Mouse (Mus musculus) small intestine, adult 2 months (tissue): ENCODE measurements at regions not wholly inside any gene's neighbourhood (a gene's known extent, or its start where the extent isn't known, plus 50 kb on each side); places are given as distances from the start of the nearest gene placed in this dataset.

Experiments used
- H3K27ac ChIP-seq: fragments of 200-500 bp; 2 replicates; pipeline ENCODE4 v1.5.1; 2012; ENCODE audit warnings: low read depth, low read length, control low read depth, inconsistent platforms; ENCODE audit not compliant: insufficient read depth
- H3K27me3 ChIP-seq: fragments of 200-500 bp; 2 replicates; pipeline ENCODE4 v1.6.1; 2012; ENCODE audit warnings: mild to moderate bottlenecking, moderate library complexity, low read length, inconsistent platforms; ENCODE audit not compliant: control insufficient read depth, insufficient read depth
- H3K36me3 ChIP-seq: fragments of 200-500 bp; 2 replicates; pipeline ENCODE4 v1.6.1; 2012; ENCODE audit warnings: mild to moderate bottlenecking, low read length, control low read depth, inconsistent platforms; ENCODE audit not compliant: control insufficient read depth, insufficient read depth
- H3K4me1 ChIP-seq: fragments of 200-500 bp; 2 replicates; pipeline ENCODE4 v1.6.1; 2012; ENCODE audit warnings: low read length, inconsistent platforms, mixed read lengths; ENCODE audit not compliant: control insufficient read depth, insufficient read depth, insufficient read length
- H3K4me3 ChIP-seq: fragments of 200-500 bp; 2 replicates; pipeline ENCODE4 v1.5.1; 2012; ENCODE audit warnings: low read depth, mild to moderate bottlenecking, control low read depth, inconsistent platforms, low read length, moderate library complexity
- CTCF ChIP-seq: fragments of 200-500 bp; IDR thresholded peaks from 2 replicates; pipeline ENCODE4 v1.5.1; 2012; ENCODE audit warnings: low read depth, mild to moderate bottlenecking, control low read depth, inconsistent platforms, low read length, moderate library complexity, mixed read lengths; ENCODE audit not compliant: insufficient replicate concordance, insufficient read length; ENCODE audit errors: extremely low read depth
- POLR2A ChIP-seq: fragments of 200-500 bp; IDR thresholded peaks from 2 replicates; pipeline ENCODE4 v1.6.1; 2012; ENCODE audit warnings: low read depth, mild to moderate bottlenecking, control low read depth, inconsistent platforms, low read length, moderate library complexity
- WGBS: fragments of 180-500 bp; shearing (Covaris S2); methylation state at CpG from one replicate; pipeline ENCODE4 v1.1.7; 2018; 5-methylcytosine and 5-hydroxymethylcytosine counted together

DNA sequence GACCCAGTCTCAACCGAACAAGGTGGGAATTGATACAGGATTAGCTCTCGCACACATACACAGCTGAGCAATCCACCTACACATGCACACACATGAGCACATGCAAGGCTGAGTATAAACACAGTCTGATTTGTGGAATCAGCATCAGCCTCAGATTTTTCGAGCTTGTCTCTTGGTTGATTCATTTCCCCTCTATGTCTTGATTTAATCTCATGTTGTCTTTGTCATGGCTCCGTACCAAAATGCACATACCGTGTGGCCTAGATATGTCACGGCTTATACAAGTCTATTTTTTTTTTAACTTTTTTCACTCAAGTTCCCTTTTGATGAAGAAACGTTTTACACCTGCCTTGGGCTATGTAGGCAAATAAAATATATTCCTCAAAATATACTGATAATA lies 88.6 kb upstream of the Mycn start:
- TF ChIP-seq CTCF (no peak), POLR2A (no peak)
- H3K36me3 ChIP-seq, result no peaks in the 10 kb centered on the region
- no peaks in the 10 kb centered on the region for H3K4me1 ChIP-seq
- no peak overlapping the region for H3K27ac ChIP-seq
- H3K4me3 ChIP-seq, result no peak overlapping the region
- H3K27me3 ChIP-seq, result no peaks in the 10 kb centered on the region
- WGBS, result 83% methylated on average over 7 of the region's 7 CpGs

DNA sequence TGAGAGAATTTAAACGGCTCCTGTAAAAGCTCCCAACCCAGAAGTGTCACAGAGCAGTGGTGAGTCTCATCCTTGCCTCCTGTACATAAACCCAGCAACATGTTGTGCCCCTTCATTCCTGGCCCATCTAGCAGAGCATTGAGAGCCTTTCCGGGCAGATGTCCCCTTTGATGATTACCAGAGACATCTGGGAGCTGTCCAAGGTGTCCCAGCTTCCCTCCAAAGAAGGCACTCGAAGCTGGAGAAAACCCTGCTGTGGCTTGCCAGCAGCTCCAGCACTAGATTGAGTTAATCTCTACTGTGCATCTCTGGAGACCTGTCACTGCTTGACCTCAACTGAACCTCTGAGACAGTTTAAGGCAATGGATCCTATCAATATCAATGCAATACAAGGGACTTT lies 86.4 kb upstream of the Mycn start:
- WGBS, result 15% methylated on average over 3 of the region's 3 CpGs

DNA sequence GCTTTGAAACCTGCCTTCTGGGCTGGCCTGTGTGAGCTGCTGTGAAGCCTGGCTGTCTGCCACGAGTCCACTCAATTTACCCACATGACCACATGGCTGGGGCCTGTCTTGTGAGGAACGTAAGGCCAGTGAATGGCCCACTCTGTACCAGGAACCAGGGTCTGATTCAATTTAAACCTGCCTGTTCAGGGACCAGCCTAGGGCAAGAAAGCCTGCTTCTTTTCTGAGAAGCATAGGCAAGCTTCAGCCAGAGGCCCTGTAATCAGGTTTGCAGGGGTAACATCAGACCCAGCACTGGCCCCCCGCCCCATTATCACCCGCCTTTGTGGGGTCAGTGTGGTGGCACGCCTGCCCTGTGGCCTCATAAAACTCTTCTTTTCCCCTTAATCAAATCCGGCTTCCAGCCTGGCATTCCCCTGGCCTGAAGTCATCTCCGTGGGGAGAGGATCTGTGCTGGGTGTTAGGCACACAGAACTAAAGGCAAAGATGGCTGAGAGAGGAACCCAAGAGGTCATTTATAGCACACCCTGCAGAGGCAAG lies 84.4 kb upstream of the Mycn start:
- no peaks in the 10 kb centered on the region for H3K4me1 ChIP-seq
- TF ChIP-seq CTCF (no peak), POLR2A (no peak)
- no peak overlapping the region for H3K27ac ChIP-seq
- WGBS, result 37% methylated on average over 7 of the region's 7 CpGs
- H3K36me3 ChIP-seq, result no peaks in the 10 kb centered on the region
- no peaks in the 10 kb centered on the region for H3K27me3 ChIP-seq
- H3K4me3 ChIP-seq, result no peak overlapping the region

More for the DNA sequence above, 86.4 kb upstream of the Mycn start:
- H3K4me1 ChIP-seq, result no peaks in the 10 kb centered on the region
- H3K27me3 ChIP-seq, result no peaks in the 10 kb centered on the region
- H3K4me3 ChIP-seq, result no peak overlapping the region
- H3K36me3 ChIP-seq, result no peaks in the 10 kb centered on the region
- TF ChIP-seq POLR2A (no peak), CTCF (no peak)
- H3K27ac ChIP-seq, result no peak overlapping the region

DNA sequence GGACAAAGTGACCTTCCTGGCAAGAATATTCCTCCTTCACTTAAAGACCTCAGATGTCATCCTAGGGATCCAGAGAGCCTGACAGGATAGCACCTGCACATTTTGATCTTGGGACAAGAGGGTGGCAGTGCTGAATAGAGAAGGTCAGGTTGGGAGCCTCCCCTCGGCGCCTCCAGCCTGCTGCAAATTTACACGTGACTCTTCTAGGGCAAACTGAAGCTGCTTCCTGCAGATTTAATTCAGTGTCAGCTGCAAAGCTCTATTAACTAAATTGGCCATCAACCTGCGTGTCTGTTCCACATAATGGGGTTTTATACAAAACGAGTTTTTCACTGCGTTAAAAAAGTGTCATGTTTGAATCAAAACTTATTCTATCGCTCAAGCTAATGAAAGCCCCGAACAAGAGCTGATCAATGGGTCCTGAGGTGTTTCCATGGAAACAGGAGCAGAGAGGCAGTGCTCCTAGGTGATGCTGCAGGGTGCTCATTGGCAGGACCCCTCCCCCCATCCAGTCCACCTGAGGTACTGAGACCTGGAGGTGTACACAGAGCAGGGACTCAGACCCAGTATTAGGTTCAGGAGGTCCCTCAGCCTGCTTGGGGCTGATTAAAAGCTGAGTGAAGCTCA lies 82.6 kb upstream of the Mycn start:
- Histone ChIP-seq H3K27me3 (no peaks in the 10 kb centered on the region), H3K4me3 (no peak overlapping the region), H3K4me1 (no peaks in the 10 kb centered on the region), H3K36me3 (no peaks in the 10 kb centered on the region), H3K27ac (no peak overlapping the region)
- TF ChIP-seq CTCF (no peak), POLR2A (no peak)
- 71% methylated on average over 8 of the region's 8 CpGs for WGBS

DNA sequence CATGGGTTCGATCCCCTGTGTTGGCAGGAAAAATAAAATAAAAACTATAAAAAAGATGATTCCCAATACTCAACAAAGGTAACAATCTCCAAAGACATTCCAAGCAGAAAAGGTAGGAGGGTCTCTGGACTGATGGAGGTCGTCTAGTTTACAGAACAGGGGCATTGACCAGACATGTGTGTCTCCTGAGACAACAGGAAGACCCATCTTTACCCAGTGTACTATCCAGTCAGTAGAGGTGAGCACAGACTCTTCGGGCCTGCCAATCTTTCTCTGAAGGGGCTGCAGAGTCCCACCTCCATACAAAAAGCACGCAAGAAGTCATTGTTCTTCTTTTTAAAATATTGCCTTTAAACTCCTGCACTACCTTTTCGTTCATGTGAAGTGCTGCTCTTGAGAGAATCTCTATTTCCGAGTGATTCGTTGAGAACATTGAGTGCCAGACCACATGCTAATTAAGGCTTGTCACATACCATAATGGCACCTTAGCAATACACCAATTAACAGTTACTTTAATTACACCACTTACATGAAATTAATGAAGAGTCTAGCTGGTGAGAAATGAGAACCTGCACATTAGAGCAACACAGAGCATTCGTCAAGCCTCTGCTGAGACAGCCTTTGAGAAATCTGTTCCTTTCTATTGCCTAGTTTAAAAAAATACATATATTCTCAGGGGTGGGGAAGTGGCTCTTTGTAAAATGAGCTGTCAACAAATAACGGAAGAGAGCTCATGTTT lies 69.5 kb upstream of the Mycn start:
- 85% methylated on average over 9 of the region's 9 CpGs for WGBS
- TF ChIP-seq CTCF (no peak), POLR2A (no peak)
- Histone ChIP-seq H3K27ac (no peak overlapping the region), H3K36me3 (no peaks in the 10 kb centered on the region), H3K27me3 (no peaks in the 10 kb centered on the region), H3K4me3 (no peak overlapping the region), H3K4me1 (no peaks in the 10 kb centered on the region)

DNA sequence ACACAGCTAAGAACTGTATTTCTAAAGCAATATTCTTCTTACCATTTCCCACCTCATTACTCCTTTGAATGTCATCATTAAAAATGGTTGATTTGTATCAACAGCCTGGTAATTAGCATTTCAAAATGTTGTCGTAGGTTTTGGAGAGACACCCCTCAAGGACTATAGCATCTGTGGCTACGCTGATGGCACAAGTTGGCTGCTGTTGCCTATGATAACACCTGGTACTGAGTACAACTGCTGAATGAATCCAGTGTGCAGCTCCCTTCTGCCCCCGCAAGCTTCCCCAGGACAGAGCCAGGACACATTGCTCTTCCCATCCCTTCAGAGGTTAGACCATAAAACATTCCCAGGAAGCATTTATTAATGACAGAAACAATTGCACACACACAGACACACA lies 68.7 kb upstream of the Mycn start:
- Histone ChIP-seq H3K27ac (no peak overlapping the region), H3K27me3 (no peaks in the 10 kb centered on the region), H3K36me3 (no peaks in the 10 kb centered on the region), H3K4me3 (no peak overlapping the region), H3K4me1 (no peaks in the 10 kb centered on the region)
- TF ChIP-seq CTCF, result no peak
- 85% methylated on average over 3 of the region's 3 CpGs for WGBS

- no peak for TF ChIP-seq CTCF
- TF ChIP-seq POLR2A, result no peak
- Histone ChIP-seq H3K27me3 (no peaks in the 10 kb centered on the region), H3K27ac (no peak overlapping the region), H3K4me3 (no peak overlapping the region), H3K36me3 (no peaks in the 10 kb centered on the region), H3K4me1 (no peaks in the 10 kb centered on the region)
- WGBS, result 35% methylated on average over 2 of the region's 2 CpGs
Observed at GRCm38 (mm10) chr12:13009470-13009869, 67.8 kb upstream of the Mycn start.
